Mouse (Mus musculus) hindlimb bud, embryonic 11.5 days (tissue): ENCODE measurements around the gene Gm49486.

Experiments used
- DNase-seq: peaks from one replicate; pipeline ENCODE4 v3.0.0-alpha.2; 2012; ENCODE audit warnings: low read depth, low spot score; ENCODE audit errors: extremely low spot score

Gm49486 gene

DNA sequence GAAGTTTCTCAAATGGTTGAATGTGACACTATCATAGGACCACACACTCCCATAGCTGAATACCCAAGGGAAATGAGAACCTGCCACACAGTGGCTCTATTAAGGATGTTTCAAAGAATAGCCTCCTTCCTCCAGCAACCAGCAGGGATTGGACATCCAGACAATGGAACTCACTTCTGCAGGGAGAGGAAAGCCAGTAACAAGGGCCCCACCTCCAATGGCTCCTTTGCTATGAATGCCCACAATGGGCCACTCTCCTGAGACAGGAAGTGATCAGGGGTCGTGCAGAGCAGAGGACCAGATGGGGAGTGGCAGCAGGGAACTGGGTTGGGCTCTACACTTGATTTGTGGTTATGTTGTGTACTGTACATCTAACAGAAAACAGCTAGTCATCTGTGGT, 39.3 kb downstream of the Gm49486 start:
- no peak for DNase-seq

GRCm38 (mm10) chr15:79270317-79271123, 41.3 kb downstream of the Gm49486 start:
- DNase-seq = peak; percentile 49

DNA sequence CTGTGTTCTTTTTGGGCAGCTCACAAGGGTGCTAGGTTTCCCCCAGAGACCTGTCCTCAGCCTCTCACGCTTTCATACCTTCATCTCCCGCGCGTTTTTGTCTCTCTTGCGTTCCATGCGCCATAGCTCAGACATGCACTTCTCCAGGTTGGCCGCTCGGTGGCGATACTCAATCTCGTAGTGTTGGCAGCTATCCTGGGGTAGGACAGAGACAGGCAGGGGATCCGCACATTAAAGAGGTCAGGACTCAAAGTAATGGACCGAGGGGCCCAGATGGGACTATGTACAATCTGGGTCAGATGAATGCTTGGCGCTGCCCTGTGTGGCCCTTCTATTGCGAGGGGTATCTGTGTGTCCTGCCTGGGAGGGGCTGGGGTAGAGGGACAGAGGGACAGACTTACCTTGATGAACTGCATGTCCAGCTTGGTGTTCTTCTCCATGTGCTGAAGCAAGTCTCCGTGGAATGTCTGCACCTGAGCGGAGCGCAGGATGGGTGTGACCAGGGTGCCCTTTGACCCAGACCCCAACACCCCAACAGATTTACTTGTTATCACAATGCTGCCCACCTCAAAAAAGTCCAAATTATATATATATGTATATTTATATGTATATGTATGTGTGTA, 42.0 kb downstream of the Gm49486 start:
- DNase-seq = no peak

DNA sequence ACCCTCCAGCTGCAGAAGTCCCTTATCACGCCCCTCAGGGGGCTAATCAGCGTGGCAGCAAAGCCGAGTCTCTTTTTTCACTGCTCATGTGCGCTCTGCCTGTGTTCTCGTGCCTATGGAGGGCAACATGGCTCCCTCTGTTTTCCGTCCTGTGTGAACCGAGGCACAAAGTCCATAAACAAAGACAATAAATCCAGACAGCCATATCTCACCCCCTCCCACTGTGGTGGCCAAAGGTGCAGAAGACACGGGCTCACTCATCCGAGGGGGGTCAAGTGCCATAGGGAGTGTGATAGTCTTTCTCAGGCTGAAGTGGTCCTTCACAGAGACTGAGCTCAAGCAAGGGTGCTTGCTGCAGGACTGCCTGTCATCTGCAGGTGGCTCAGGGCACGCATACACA, 43.8 kb downstream of the Gm49486 start:
- DNase-seq = no peak

- no peak for DNase-seq
Observed at GRCm38 (mm10) chr15:79277728-79278127, 48.5 kb downstream of the Gm49486 start.

DNA sequence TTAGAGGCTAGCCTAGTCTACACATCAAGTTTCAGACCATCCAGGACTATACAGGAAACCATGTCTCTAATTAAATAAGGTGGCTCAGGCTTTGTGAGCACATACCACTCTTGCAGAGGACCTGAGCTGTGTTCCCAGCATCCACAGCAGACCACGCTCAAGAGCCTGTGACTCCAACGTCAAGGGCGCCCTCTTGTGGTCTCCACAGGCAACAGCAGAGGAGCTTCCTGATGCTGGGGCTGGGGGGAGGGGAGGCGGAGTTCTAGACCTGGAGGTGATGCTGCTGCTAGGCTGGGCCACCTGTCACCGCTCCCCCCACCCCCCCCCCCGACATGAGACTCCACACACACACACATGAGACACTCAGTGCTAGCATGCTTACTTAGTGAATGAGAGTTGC, 51.0 kb downstream of the Gm49486 start:
- no peak for DNase-seq

DNA sequence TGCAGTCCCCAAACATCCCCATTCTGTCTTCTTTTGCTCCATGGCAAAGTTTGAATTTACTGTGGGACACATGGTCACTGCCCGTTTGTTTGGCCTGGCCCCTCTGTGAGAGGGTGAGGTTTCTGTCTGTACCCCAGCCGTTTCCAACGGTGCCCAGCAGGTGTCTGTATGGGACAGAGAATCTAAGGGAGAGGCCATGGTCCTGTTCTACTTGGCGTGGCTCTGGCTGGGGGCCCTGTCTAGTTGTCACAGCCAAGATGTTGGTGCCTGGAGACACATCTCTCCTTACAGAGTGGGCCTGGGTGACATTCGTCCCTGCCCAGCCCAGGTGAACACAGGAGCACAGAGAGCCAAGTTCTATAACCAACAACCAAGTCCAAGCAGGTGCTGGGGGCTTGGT, 51.7 kb downstream of the Gm49486 start:
- DNase-seq = no peak

GRCm38 (mm10) chr15:79281389-79281788, 52.2 kb downstream of the Gm49486 start:
- DNase-seq = no peak

DNA sequence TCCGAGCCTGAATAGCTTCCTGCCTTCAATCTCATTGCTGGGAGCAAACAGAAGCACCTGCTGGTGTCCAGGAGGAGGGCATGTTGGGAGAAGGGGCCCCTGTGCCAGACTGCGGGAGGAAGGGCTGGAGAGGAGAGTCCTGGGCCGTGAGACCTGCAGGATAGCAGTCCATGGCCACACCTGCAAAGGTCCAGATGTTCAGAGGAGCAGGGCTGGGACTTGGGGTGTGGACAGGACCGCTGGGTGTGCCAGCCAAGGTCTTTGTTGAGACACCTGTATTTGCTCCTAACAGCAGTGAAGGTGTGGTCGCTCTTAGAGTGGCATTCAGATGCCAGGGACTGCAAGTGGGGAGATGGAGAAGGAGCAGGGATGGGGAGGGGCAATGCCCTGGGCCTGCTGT, 53.2 kb downstream of the Gm49486 start:
- DNase-seq = no peak

GRCm38 (mm10) chr15:79283371-79283770, 54.2 kb downstream of the Gm49486 start:
- DNase-seq = no peak

DNA sequence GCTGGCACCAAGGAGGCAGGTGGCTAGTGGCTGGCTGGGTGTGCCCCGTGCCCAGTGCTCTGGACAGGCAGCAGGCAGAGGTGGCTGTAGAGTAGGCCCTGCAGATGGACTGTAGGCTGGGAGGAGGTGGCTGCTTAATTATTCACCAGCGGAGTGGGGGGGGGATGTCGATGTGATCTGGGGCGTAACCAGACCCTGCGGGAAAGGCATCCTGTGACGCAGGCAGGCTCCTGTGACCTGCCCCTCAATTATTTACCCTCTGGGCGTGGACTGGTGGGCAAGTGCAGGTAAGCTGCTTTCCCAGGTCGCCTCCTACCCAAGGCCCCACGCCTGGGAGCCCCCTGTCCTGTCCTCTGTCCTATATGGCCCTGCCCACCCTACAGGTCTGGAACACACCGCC, 56.2 kb downstream of the Gm49486 start, which contains the start of gene Baiap2l2:
Baiap2l2 (minus strand) TSS at position 139 of the 400 bp plus-strand sequence.
- DNase-seq = no peak

- DNase-seq = no peak
Observed at GRCm38 (mm10) chr15:79286141-79286540, 57.0 kb downstream of the Gm49486 start.

- no peak for DNase-seq
Observed at GRCm38 (mm10) chr15:79287091-79287490, 57.9 kb downstream of the Gm49486 start.

- DNase-seq = no peak
Observed at GRCm38 (mm10) chr15:79288387-79288786, 59.2 kb downstream of the Gm49486 start.

- DNase-seq = no peak
Observed at GRCm38 (mm10) chr15:79289441-79289840, 60.2 kb downstream of the Gm49486 start.

DNA sequence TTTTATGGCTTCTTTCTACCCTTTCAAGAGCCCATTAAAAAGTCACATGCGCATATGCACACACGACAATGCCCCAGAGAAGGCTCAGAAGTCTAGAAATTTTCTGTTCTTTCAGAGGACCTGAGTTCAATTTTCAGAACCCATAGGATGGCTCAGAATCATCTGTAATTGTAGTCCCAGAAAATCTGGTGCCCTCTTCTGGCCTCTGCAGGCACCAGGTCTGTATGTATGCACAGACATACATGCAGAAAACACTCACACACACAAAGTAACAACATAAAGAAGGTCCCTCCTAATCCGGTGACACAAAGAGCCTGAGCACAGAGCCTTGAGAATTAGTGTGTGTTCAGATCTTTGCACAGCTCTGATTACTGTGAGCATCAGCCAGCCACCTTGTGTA, 61.1 kb downstream of the Gm49486 start:
- DNase-seq = no peak

GRCm38 (mm10) chr15:79292779-79293178, 63.6 kb downstream of the Gm49486 start:
- no peak for DNase-seq

GRCm38 (mm10) chr15:79298553-79298952, 69.4 kb downstream of the Gm49486 start:
- no peak for DNase-seq

GRCm38 (mm10) chr15:79299563-79300155, 70.5 kb downstream of the Gm49486 start:
- no peak for DNase-seq

GRCm38 (mm10) chr15:79303725-79304124, 74.5 kb downstream of the Gm49486 start:
- no peak for DNase-seq

GRCm38 (mm10) chr15:79304832-79305231, 75.6 kb downstream of the Gm49486 start:
- DNase-seq = no peak

GRCm38 (mm10) chr15:79306043-79306637, 76.9 kb downstream of the Gm49486 start:
- DNase-seq = no peak
